Mouse (Mus musculus) hindbrain, embryonic 11.5 days (tissue): ENCODE measurements around the gene Foxn4. TPM values are rescaled to one million over a fixed set of nuclear protein-coding genes. Genes with fewer than 3 reads are reported as not detected.

Experiments used
- ATAC-seq: fragments of 200-750 bp; cut with Nextera tagmentation; 2 replicates; pipeline ENCODE4 v1.8.0; 2017; ENCODE audit warnings: mild to moderate bottlenecking, moderate TSS enrichment, moderate library complexity; ENCODE audit not compliant: low FRiP score
- DNase-seq: peaks from one replicate; pipeline ENCODE4 v3.0.0-alpha.2; 2015; ENCODE audit warnings: low spot score
- H3K27ac ChIP-seq: fragments of 300-500 bp; sonication (generic); 2 replicates; pipeline ENCODE4 v1.5.1; 2014; ENCODE audit warnings: mild to moderate bottlenecking, low read depth, low read length
- H3K27me3 ChIP-seq: fragments of 300-500 bp; sonication (generic); 2 replicates; pipeline ENCODE4 v1.6.1; 2014; ENCODE audit warnings: mild to moderate bottlenecking, low read length, moderate library complexity, mixed read lengths; ENCODE audit not compliant: control insufficient read depth, insufficient read depth
- H3K36me3 ChIP-seq: fragments of 300-500 bp; sonication (generic); 2 replicates; pipeline ENCODE4 v1.6.1; 2014; ENCODE audit warnings: mild to moderate bottlenecking, low read length, moderate library complexity, mixed read lengths; ENCODE audit not compliant: control insufficient read depth, insufficient read depth
- H3K4me1 ChIP-seq: fragments of 300-500 bp; sonication (generic); replicated peaks from 2 replicates; pipeline ENCODE4 v1.6.1; 2014; ENCODE audit warnings: low read length, mixed read lengths; ENCODE audit not compliant: control insufficient read depth, insufficient read depth
- H3K4me2 ChIP-seq: fragments of 300-500 bp; sonication (generic); replicated peaks from 2 replicates; pipeline ENCODE4 v1.6.1; 2014; ENCODE audit warnings: mild to moderate bottlenecking, low read depth, low read length
- H3K4me3 ChIP-seq: fragments of 300-500 bp; sonication (generic); 2 replicates; pipeline ENCODE4 v1.5.1; 2014; ENCODE audit warnings: low read depth, low read length
- H3K9ac ChIP-seq: fragments of 300-500 bp; sonication (generic); 2 replicates; pipeline ENCODE4 v1.6.1; 2014; ENCODE audit warnings: low read depth, low read length
- H3K9me3 ChIP-seq: fragments of 300-500 bp; sonication (generic); 2 replicates; pipeline ENCODE4 v1.6.1; 2016; ENCODE audit warnings: low read length; ENCODE audit not compliant: control insufficient read depth
- WGBS: fragments of 180-500 bp; shearing (Covaris S2); extraction: QIAGEN DNeasy Blood & Tissue Kit; methylation state at CpG from one replicate; pipeline ENCODE4 v1.1.7; 2014; 5-methylcytosine and 5-hydroxymethylcytosine counted together
- polyA plus RNA-seq: library from polyadenylated mRNA; unstranded; fragments of >200 nt; fragmentation: Nextera tagmentation; extraction: Ambion mirVana; gene quantifications from 2 replicates; pipeline ENCODE4 v1.2.1, GENCODE M21; 2014

Gene Foxn4
- polyA plus RNA-seq, 1 experiment from 2014 or later: 3.4 TPM

DNA sequence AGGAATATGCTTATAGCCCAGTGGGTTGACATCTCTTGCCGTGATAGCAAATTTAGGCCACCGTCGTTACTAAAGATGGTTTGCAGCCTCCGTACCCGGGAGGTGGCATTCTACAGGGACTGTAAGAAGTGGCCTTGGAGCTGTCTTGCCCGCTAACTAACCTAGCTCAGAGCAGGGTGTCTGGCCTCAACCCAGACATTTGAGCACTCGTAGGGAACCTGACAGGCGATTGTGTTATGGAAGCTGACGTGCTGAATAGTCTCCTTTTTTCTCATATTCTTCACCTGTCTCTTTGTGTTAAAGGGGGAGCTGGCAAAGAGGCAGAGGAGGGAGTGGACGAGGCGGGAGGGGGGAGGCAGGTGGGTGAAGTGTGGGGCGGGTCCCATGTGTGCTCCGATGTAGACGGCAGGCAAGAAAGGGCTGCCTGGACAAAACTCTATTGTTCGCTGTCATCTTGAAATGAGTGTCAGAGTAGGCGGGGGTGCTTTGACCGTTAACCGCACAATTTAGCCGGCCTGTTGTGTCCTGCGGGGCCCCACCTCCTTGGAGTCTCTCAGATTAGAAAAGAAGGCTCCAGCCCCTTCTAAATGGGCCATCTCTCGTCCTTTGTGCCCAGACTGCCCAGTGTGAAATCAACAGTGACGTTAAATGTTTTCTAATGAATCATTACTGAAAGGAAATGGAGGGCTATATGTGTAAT is 25.7 kb upstream of the Foxn4 start:
- ATAC-seq: peak; percentile 67
- H3K4me2 ChIP-seq: no peak overlapping the region
- H3K9ac ChIP-seq: no peak overlapping the region

DNA sequence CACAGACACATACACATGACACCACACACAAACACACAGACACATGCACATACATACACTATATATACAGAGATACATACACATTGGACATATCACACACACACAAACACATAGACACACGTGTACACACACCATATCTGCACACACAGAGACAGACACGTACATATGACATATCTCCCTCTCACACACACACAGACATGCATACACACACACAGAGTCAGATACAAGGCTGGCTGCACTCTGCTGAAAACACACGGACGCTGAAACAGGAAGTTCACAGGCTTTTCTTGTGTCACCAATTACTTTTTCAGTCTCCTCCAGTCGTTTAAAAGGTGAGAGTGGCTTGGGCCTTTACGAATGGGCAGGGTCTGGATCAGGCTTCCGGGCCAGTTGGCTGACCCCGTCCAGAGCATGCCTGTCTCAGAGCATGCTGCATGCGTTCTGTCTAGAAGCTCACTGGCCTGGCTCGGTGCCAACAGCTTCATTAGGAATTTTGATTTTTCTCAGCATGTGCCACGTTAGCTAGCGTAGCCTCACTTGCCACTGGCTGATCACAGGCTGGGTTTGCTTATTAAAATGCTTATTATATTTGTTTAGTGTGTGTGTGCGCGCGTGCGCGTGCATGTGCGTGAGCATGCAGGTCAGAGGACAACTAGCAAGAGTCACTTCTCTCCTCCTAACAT is 24.7 kb upstream of the Foxn4 start:
- peaks cover 64% of the 10 kb centered on the region for H3K27me3 ChIP-seq
- no peak overlapping the region for H3K9ac ChIP-seq
- no peak overlapping the region for H3K4me3 ChIP-seq
- DNase-seq (peak; percentile 52), ATAC-seq (no peak)
- no peak overlapping the region for H3K27ac ChIP-seq
- H3K9me3 ChIP-seq: no peaks in the 10 kb centered on the region
- H3K36me3 ChIP-seq: no peaks in the 10 kb centered on the region
- no peak overlapping the region for H3K4me2 ChIP-seq
- peaks cover 2% of the 10 kb centered on the region; the same call in 1 of the 2 replicates for H3K4me1 ChIP-seq
- WGBS: 68% methylated on average over 18 of the region's 18 CpGs

More for the DNA sequence above, 25.7 kb upstream of the Foxn4 start:
- H3K27ac ChIP-seq: peak overlapping the region; percentile 8; the same call in 1 of the 2 replicates
- WGBS: 33% methylated on average over 22 of the region's 22 CpGs
- DNase-seq: peak; percentile 58
- no peak overlapping the region for H3K4me3 ChIP-seq
- peaks cover 65% of the 10 kb centered on the region for H3K27me3 ChIP-seq
- H3K36me3 ChIP-seq: no peaks in the 10 kb centered on the region
- 0 out of 2 replicates have a peak, but pooled peaks cover 2% of the 10 kb centered on the region for H3K4me1 ChIP-seq
- H3K9me3 ChIP-seq: no peaks in the 10 kb centered on the region

DNA sequence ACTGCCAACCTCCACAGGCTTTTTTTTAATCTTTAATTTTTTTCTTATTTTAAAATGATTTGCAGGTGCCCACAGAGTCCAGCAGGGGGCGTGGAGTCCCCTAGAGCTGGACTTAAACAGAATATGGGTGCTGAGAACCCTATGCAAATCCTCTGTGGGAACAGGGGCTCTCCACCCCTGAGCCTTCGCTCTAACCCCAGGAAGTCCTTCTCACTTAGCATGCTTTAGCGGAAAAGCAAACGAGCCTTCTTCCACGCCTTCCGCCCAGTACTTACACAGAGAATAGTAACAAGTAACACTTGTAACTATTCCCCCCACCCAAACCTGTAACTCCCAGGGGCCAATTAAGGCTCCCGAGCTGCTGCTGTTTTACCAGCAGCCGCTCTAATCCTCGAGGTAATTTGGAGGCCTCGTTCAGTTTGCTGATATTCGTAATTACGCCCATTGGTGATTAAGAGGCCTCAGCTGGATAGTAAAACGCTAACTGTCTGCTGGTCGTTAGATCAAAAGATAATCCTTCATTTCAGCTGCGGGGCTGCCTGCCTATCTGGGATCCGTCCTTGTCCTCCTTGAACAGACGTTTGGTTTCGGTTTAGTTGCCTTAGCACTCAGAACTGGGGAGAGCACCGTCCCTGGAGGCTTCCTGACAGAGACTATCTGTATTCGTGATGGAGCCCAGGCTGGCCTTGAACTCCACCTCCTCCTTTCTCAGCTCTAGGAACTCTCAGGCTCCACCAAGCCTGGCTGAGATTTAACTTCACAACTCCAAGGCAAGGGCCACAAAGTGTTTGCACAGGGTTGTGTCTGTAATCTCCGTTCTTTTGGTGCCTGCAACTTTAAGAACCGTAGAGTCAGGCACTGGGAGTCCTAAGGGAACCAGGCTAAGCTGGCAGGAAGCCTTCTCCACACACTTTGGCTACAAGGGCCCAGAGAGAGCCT is 23.4 kb upstream of the Foxn4 start:
- Histone ChIP-seq H3K4me2 (no peak overlapping the region), H3K4me3 (no peak overlapping the region), H3K9me3 (no peaks in the 10 kb centered on the region), H3K27me3 (peaks cover 58% of the 10 kb centered on the region), H3K9ac (no peak overlapping the region), H3K4me1 (peaks cover 2% of the 10 kb centered on the region; the same call in 1 of the 2 replicates), H3K27ac (no peak overlapping the region), H3K36me3 (no peaks in the 10 kb centered on the region)
- WGBS: 37% methylated on average over 22 of the region's 22 CpGs
- DNase-seq (peak; percentile 44), ATAC-seq (no peak)

DNA sequence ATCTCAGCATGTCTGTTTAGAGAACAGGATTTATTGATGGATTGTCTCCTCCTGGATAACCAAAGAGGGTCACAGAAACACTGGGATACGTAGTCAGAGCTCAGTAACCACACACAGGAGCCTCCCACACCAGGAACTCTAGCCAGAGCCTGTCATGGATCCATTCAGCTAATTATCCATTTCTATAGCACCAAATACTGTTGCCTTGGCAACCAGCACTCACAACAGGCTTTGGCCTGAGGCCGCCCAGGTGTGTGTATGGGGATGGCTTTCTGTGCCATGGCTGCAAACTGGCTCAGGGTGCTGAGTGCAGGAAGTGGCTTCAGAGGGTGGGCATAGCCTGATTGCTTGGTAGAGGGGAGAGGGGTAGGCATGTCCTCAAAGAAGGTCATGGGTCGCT is 16.4 kb upstream of the Foxn4 start:
- H3K27me3 ChIP-seq: peaks cover 39% of the 10 kb centered on the region
- H3K4me3 ChIP-seq: no peak overlapping the region
- 59% methylated on average over 3 of the region's 3 CpGs for WGBS
- no peaks in the 10 kb centered on the region for H3K9me3 ChIP-seq
- DNase-seq: no peak
- no peak overlapping the region for H3K9ac ChIP-seq
- H3K27ac ChIP-seq: no peak overlapping the region
- no peak overlapping the region for H3K4me2 ChIP-seq
- ATAC-seq: no peak
- H3K36me3 ChIP-seq: no peaks in the 10 kb centered on the region
- H3K4me1 ChIP-seq: no peaks in the 10 kb centered on the region; the same call in 1 of the 2 replicates

DNA sequence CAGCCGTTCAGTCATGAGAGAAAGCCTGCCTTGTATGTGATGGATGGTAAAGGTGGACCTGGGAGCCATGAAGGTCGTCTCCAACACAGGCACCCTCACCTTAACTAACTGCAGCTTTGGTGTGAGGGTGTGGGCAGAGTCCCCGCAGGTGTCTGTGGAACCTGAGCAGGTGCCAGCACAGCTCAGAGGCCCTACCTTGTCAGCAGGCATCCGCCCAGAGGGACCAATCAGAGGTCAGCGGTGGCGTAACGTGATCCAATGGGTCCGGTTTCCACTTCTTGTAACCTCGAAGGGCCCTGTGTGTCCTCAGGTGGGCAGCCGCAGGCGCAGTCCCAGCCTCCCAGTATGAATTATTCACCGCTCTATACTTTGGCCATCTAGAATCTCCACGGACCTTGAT is 15.3 kb upstream of the Foxn4 start, which contains the start of gene Myo1h:
TSS of gene Myo1h (plus strand) at position 293 of the 400 bp plus-strand sequence.
- Histone ChIP-seq H3K27me3 (peaks cover 33% of the 10 kb centered on the region), H3K9ac (no peak within 1 kb of the TSS)

DNA sequence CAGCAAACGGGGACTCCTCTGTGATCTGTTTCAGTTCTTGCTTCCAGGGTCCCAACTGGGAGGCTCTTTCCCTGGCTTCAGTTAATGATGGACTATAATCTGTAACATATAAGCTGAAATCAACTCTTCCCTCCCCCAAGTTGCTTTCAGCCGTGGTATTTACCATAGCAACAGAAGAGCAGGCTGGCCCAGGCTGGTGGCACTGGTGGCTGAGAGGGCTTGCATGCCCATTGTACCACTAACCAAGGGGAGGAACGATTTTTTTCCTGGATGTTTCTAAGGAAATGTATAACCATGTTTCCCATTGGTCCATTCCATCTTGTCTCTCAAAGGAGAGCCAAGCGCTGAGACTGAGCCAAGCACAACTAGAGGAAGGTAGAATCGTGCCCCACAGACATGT is 14.8 kb upstream of the Foxn4 start:
- no peaks in the 10 kb centered on the region; the same call in 1 of the 2 replicates for H3K4me1 ChIP-seq
- no peaks in the 10 kb centered on the region for H3K9me3 ChIP-seq
- H3K27ac ChIP-seq: no peak overlapping the region
- DNase-seq: no peak
- H3K9ac ChIP-seq: no peak overlapping the region
- ATAC-seq: no peak
- WGBS: 83% methylated on average over 5 of the region's 5 CpGs
- no peak overlapping the region for H3K4me2 ChIP-seq
- H3K4me3 ChIP-seq: no peak overlapping the region
- H3K36me3 ChIP-seq: no peaks in the 10 kb centered on the region
- H3K27me3 ChIP-seq: peaks cover 32% of the 10 kb centered on the region

More for the DNA sequence above, 15.3 kb upstream of the Foxn4 start, which contains the start of gene Myo1h:
- DNase-seq: no peak
- Histone ChIP-seq H3K4me2 (no peak within 1 kb of the TSS), H3K27ac (no peak within 1 kb of the TSS), H3K9me3 (no peaks in the 10 kb centered on the region), H3K4me1 (no peaks in the 10 kb centered on the region; the same call in 1 of the 2 replicates), H3K4me3 (no peak within 1 kb of the TSS), H3K36me3 (no peaks in the 10 kb centered on the region)
- WGBS: 47% methylated on average over 13 of the region's 13 CpGs
- ATAC-seq: no peak

DNA sequence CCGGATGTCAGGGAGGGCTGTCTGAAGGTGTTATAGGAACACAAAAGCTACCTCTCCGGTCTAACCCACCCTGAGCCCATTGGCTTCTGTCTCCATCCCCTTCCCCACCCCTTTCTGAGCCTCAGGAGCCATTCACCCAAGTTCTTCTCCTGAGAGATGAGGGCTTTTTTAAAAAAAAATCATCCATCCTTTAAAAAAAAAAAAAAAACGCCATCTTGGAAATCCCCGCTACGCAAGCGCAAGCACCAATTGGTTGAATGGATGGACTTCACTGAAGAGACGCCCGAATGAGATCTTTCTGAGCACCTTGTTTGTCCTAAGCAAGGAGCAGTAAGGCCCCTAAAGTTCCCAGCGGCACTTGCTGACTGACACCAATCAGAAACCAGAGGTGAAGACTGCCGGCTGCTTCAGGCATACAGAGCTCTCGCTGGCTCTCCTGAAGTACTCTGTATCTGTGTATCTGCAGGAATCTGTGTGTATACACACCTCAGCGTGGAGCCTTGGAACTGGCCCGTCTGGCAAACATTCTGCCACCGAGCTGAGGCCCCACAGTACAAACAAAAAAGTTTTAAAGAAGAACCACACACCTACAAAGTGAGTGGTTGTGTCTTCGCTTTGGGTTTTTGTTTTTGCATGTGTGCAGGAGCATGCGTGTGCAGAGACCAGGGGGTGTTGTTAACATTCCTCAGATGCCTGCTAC is 13.4 kb upstream of the Foxn4 start:
- no peak for ATAC-seq
- DNase-seq: no peak
- Histone ChIP-seq H3K27ac (no peak overlapping the region), H3K36me3 (no peaks in the 10 kb centered on the region), H3K4me1 (no peaks in the 10 kb centered on the region; the same call in 1 of the 2 replicates), H3K4me3 (no peak overlapping the region), H3K9ac (no peak overlapping the region), H3K4me2 (no peak overlapping the region), H3K27me3 (peaks cover 35% of the 10 kb centered on the region), H3K9me3 (no peaks in the 10 kb centered on the region)
- 87% methylated on average over 16 of the region's 16 CpGs for WGBS

DNA sequence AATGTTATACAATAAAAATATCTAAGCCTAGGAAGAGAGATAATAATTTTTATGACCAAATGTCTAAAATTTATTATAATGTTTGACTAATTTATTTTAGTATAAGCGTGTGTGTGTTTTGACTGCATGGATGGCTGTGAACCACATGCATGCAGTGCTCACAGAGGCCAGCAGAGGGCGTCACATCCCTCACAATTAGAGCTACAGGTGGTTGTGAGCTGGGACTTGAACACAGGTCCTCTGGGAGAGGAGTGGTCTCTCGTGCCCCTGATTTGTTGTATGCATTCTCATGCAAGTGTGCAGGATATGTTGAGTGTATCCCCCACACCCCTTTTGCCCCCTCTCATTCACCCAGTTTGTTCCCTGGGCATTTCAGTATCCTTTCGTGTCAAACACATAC is 12.5 kb upstream of the Foxn4 start:
- Histone ChIP-seq H3K4me3 (no peak overlapping the region), H3K27me3 (peaks cover 40% of the 10 kb centered on the region), H3K9me3 (no peaks in the 10 kb centered on the region), H3K36me3 (no peaks in the 10 kb centered on the region), H3K4me2 (no peak overlapping the region), H3K27ac (no peak overlapping the region), H3K9ac (no peak overlapping the region), H3K4me1 (no peaks in the 10 kb centered on the region; the same call in 1 of the 2 replicates)
- DNase-seq (no peak), ATAC-seq (no peak)
- 79% methylated on average over 4 of the region's 4 CpGs for WGBS
